Mouse (Mus musculus): ENCODE measurements around the gene Wdr82. TPM values are rescaled to one million over a fixed set of nuclear protein-coding genes. Genes with fewer than 3 reads are reported as not detected.

The Wdr82 gene
- polyA plus RNA-seq, 1 experiment from 2014 or later = 33.0 TPM

MicroRNA genes within 50 kb of the gene (microRNA counts, 519-probe panel; counts per million panel counts)
- 4,895 counts per million, percentile 84 among the panel's probes with 10 or more counts for microRNA mmu-let-7g

Small RNA genes within 50 kb of the gene (microRNA-seq; reads per million reads assigned to microRNA genes)
- gene Mir135a-1 (ENCODE audit: borderline number of aligned reads) (59.3 reads per million, percentile 35 among the genes with 10 or more reads in this experiment), gene Mirlet7g (ENCODE audit: borderline number of aligned reads) (16,258 reads per million, percentile 97 among the genes with 10 or more reads in this experiment)

Other genes with a start within 250 kb of the Wdr82 start
- gene Col6a5, start 210.3 kb upstream of the Wdr82 start, polyA plus RNA-seq (2014; fragmentation: Nextera tagmentation; extraction: Ambion mirVana) = 0.10 and 0.38 TPM in 2 replicates
- 0.22 TPM in 1 of 2 replicates, not detected in the other for gene Col6a4, start 74.1 kb upstream of the Wdr82 start, polyA plus RNA-seq (2014; fragmentation: Nextera tagmentation; extraction: Ambion mirVana)
- 2.2 and 2.3 TPM in 2 replicates for gene Glyctk, start 12.8 kb upstream of the Wdr82 start, polyA plus RNA-seq (2014; fragmentation: Nextera tagmentation; extraction: Ambion mirVana)
- gene Ppm1m, start 28.8 kb downstream of the Wdr82 start, polyA plus RNA-seq (2014; fragmentation: Nextera tagmentation; extraction: Ambion mirVana) = 25.8 and 29.1 TPM in 2 replicates
- 66.5 and 75.5 TPM in 2 replicates for gene Twf2, start 32.2 kb downstream of the Wdr82 start, polyA plus RNA-seq (2014; fragmentation: Nextera tagmentation; extraction: Ambion mirVana)
- gene Tlr9, start 51.7 kb downstream of the Wdr82 start, polyA plus RNA-seq (2014; fragmentation: Nextera tagmentation; extraction: Ambion mirVana) = not detected in 2 replicates
- gene Alas1, start 77.7 kb downstream of the Wdr82 start, polyA plus RNA-seq (2014; fragmentation: Nextera tagmentation; extraction: Ambion mirVana) = 95.1 and 97.4 TPM in 2 replicates
- 29.7 and 34.2 TPM in 2 replicates for gene Poc1a, start 110.1 kb downstream of the Wdr82 start, polyA plus RNA-seq (2014; fragmentation: Nextera tagmentation; extraction: Ambion mirVana)
- 52.2 and 55.1 TPM in 2 replicates for gene Dusp7, start 197.7 kb downstream of the Wdr82 start, polyA plus RNA-seq (2014; fragmentation: Nextera tagmentation; extraction: Ambion mirVana)